Mouse (Mus musculus) myocyte (in vitro differentiated cells): Measurements from ENCODE around the gene Fam32a.

Source experiments
- MAX ChIP-seq: IDR thresholded peaks from one replicate; pipeline ENCODE4 v1.6.1; 2011; ENCODE audit warnings: low read depth, mild to moderate bottlenecking, control low read depth
- MYOD1 ChIP-seq, 3 experiments: IDR thresholded peaks; one replicate each; pipeline ENCODE4 v1.6.1; 2011; ENCODE audit warnings: control low read depth in 2 of 3, low read depth in 2 of 3, mild to moderate bottlenecking in 2 of 3, moderate library complexity in 1 of 3; ENCODE audit not compliant: insufficient read length in 2 of 3, control insufficient read depth in 1 of 3
- POLR2A ChIP-seq: IDR thresholded peaks from one replicate; pipeline ENCODE4 v1.6.1; 2011; ENCODE audit warnings: low read depth, mild to moderate bottlenecking, control low read depth, moderate library complexity; ENCODE audit not compliant: insufficient read length
- POLR2AphosphoS2 ChIP-seq: IDR thresholded peaks from one replicate; pipeline ENCODE4 v1.6.1; 2011; ENCODE audit warnings: low read depth, control low read depth; ENCODE audit not compliant: insufficient read length
- SRF ChIP-seq: IDR thresholded peaks from one replicate; pipeline ENCODE4 v1.6.1; 2011; ENCODE audit warnings: low read depth; ENCODE audit not compliant: control insufficient read depth, insufficient read length
- TCF12 ChIP-seq: IDR thresholded peaks from one replicate; pipeline ENCODE4 v1.6.1; 2011; ENCODE audit warnings: mild to moderate bottlenecking, control low read depth; ENCODE audit not compliant: poor library complexity, insufficient read depth, severe bottlenecking
- TCF3 ChIP-seq: IDR thresholded peaks from one replicate; pipeline ENCODE4 v1.6.1; 2011; ENCODE audit warnings: low read depth, control low read depth; ENCODE audit not compliant: insufficient read length
- USF1 ChIP-seq: IDR thresholded peaks from one replicate; pipeline ENCODE4 v1.6.1; 2011; ENCODE audit warnings: low read depth, mild to moderate bottlenecking, control low read depth, moderate library complexity

- no peak for TF ChIP-seq USF1
- TF ChIP-seq POLR2A = no peak
- no peak for TF ChIP-seq POLR2AphosphoS2
- TF ChIP-seq TCF3 = no peak
- TF ChIP-seq TCF12 = no peak
- TF ChIP-seq MAX = no peak
- no peak for TF ChIP-seq MYOD1 (IDR thresholded peaks at IDR 0.05; ENCODE audit: control insufficient read depth in 1 of 3, insufficient read length in 2 of 3, low read depth in 2 of 3)
- no peak for TF ChIP-seq SRF
Observed at GRCm38 (mm10) chr8:72272361-72272760, 52.8 kb downstream of the Fam32a start.
